Mouse (Mus musculus): ENCODE data around the gene Ncbp2. TPM values are rescaled to one million over a fixed set of nuclear protein-coding genes. Genes with fewer than 3 reads are reported as not detected.
A peak's percentile ranks its signal among the peaks of the same experiment; 100 is the strongest.
"Not testable (repeated sequence)": the region's sequence is repeated elsewhere in the genome, so short reads cannot be mapped to it uniquely, and the experiment has no call there.

Ncbp2 gene
- total and polyA plus RNA-seq, 2 experiments: 8.4 TPM

- TF ChIP-seq POLR2A (IDR thresholded peaks at IDR 0.05; ENCODE audit: extremely low read depth, insufficient read depth, low read length) (no peak), CTCF (IDR thresholded peaks at IDR 0.05; ENCODE audit: low read depth, low read length) (no peak)
- H3K27me3 ChIP-seq (ENCODE audit: control insufficient read depth, insufficient read depth, low read length): peaks cover 13% of the 10 kb centered on the region
Observed at GRCm38 (mm10) chr16:31936568-31936967, 11.7 kb upstream of the Ncbp2 start.

GRCm38 (mm10) chr16:31938856-31939255 is 9.5 kb upstream of the Ncbp2 start:
- Histone ChIP-seq H3K79me2 (ENCODE audit: control insufficient read depth, insufficient read depth, low read length) (no peaks in the 10 kb centered on the region), H3K4me1 (ENCODE audit: control insufficient read depth, insufficient read depth, low read length) (no peaks in the 10 kb centered on the region; the same call in 1 of the 2 replicates), H3K4me3 (ENCODE audit: insufficient read depth, low read depth, low read length) (no peak overlapping the region), H3K36me3 (ENCODE audit: control insufficient read depth, insufficient read depth, low read length) (no peaks in the 10 kb centered on the region), H3K27me3 (ENCODE audit: control insufficient read depth, insufficient read depth, low read length) (peaks cover 9% of the 10 kb centered on the region), H3K9ac (ENCODE audit: low read depth, low read length) (no peak overlapping the region), H3K27ac (replicated peaks; ENCODE audit: insufficient read depth, low read depth, low read length) (no peak overlapping the region)
- TF ChIP-seq POLR2A (IDR thresholded peaks at IDR 0.05; ENCODE audit: extremely low read depth, insufficient read depth, low read length) (no peak), CTCF (IDR thresholded peaks at IDR 0.05; ENCODE audit: low read depth, low read length) (no peak)
- DNase-seq (ENCODE audit: extremely low read depth, low read depth, low spot score): no peak
- 69% methylated on average over 6 of the region's 6 CpGs for WGBS

More at GRCm38 (mm10) chr16:31936568-31936967, 11.7 kb upstream of the Ncbp2 start:
- DNase-seq (ENCODE audit: extremely low read depth, low read depth, low spot score): no peak
- Histone ChIP-seq H3K4me1 (ENCODE audit: control insufficient read depth, insufficient read depth, low read length) (peaks cover 7% of the 10 kb centered on the region), H3K9ac (ENCODE audit: low read depth, low read length) (no peak overlapping the region), H3K27ac (replicated peaks; ENCODE audit: insufficient read depth, low read depth, low read length) (no peak overlapping the region), H3K36me3 (ENCODE audit: control insufficient read depth, insufficient read depth, low read length) (no peaks in the 10 kb centered on the region), H3K4me3 (ENCODE audit: insufficient read depth, low read depth, low read length) (no peak overlapping the region), H3K79me2 (ENCODE audit: control insufficient read depth, insufficient read depth, low read length) (no peaks in the 10 kb centered on the region)
- 87% methylated on average over 4 of the region's 4 CpGs for WGBS

GRCm38 (mm10) chr16:31940586-31940985 is 7.7 kb upstream of the Ncbp2 start:
- Histone ChIP-seq H3K9ac (ENCODE audit: low read depth, low read length) (no peak overlapping the region), H3K27ac (replicated peaks; ENCODE audit: insufficient read depth, low read depth, low read length) (no peak overlapping the region), H3K4me1 (ENCODE audit: control insufficient read depth, insufficient read depth, low read length) (no peaks in the 10 kb centered on the region), H3K79me2 (ENCODE audit: control insufficient read depth, insufficient read depth, low read length) (no peaks in the 10 kb centered on the region), H3K36me3 (ENCODE audit: control insufficient read depth, insufficient read depth, low read length) (no peaks in the 10 kb centered on the region), H3K4me3 (ENCODE audit: insufficient read depth, low read depth, low read length) (no peak overlapping the region), H3K27me3 (ENCODE audit: control insufficient read depth, insufficient read depth, low read length) (0 out of 2 replicates have a peak, but pooled peaks cover under 1% of the 10 kb centered on the region)
- no peak for DNase-seq (ENCODE audit: extremely low read depth, low read depth, low spot score)
- TF ChIP-seq POLR2A (IDR thresholded peaks at IDR 0.05; ENCODE audit: extremely low read depth, insufficient read depth, low read length) (no peak), CTCF (IDR thresholded peaks at IDR 0.05; ENCODE audit: low read depth, low read length) (no peak)
- 68% methylated on average over 2 of the region's 2 CpGs for WGBS

GRCm38 (mm10) chr16:31943980-31944379 is 4.3 kb upstream of the Ncbp2 start:
- no peak overlapping the region for H3K27ac ChIP-seq (replicated peaks; ENCODE audit: insufficient read depth, low read depth, low read length)
- H3K9ac ChIP-seq (ENCODE audit: low read depth, low read length): no peak overlapping the region
- no peaks in the 10 kb centered on the region for H3K36me3 ChIP-seq (ENCODE audit: control insufficient read depth, insufficient read depth, low read length)
- H3K79me2 ChIP-seq (ENCODE audit: control insufficient read depth, insufficient read depth, low read length): peaks cover 15% of the 10 kb centered on the region; the same call in 1 of the 2 replicates
- DNase-seq (ENCODE audit: extremely low read depth, low read depth, low spot score): peak; percentile 38
- TF ChIP-seq POLR2A (IDR thresholded peaks at IDR 0.05; ENCODE audit: extremely low read depth, insufficient read depth, low read length): no peak
- peak; percentile 88 for TF ChIP-seq CTCF (IDR thresholded peaks at IDR 0.05; ENCODE audit: low read depth, low read length)
- no peak overlapping the region for H3K4me3 ChIP-seq (ENCODE audit: insufficient read depth, low read depth, low read length)
- H3K27me3 ChIP-seq (ENCODE audit: control insufficient read depth, insufficient read depth, low read length): no peaks in the 10 kb centered on the region
- 1% methylated on average over 10 of the region's 10 CpGs for WGBS
- peaks cover 8% of the 10 kb centered on the region for H3K4me1 ChIP-seq (ENCODE audit: control insufficient read depth, insufficient read depth, low read length)

GRCm38 (mm10) chr16:31944698-31945255 is 3.5 kb upstream of the Ncbp2 start:
- no peak for DNase-seq (ENCODE audit: extremely low read depth, low read depth, low spot score)
- Histone ChIP-seq H3K9ac (ENCODE audit: low read depth, low read length) (no peak overlapping the region), H3K4me3 (ENCODE audit: insufficient read depth, low read depth, low read length) (no peak overlapping the region), H3K4me1 (ENCODE audit: control insufficient read depth, insufficient read depth, low read length) (peaks cover 8% of the 10 kb centered on the region), H3K27me3 (ENCODE audit: control insufficient read depth, insufficient read depth, low read length) (no peaks in the 10 kb centered on the region), H3K27ac (replicated peaks; ENCODE audit: insufficient read depth, low read depth, low read length) (no peak overlapping the region), H3K79me2 (ENCODE audit: control insufficient read depth, insufficient read depth, low read length) (peaks cover 18% of the 10 kb centered on the region; the same call in 1 of the 2 replicates), H3K36me3 (ENCODE audit: control insufficient read depth, insufficient read depth, low read length) (no peaks in the 10 kb centered on the region)
- no peak for TF ChIP-seq CTCF (IDR thresholded peaks at IDR 0.05; ENCODE audit: low read depth, low read length)
- TF ChIP-seq POLR2A (IDR thresholded peaks at IDR 0.05; ENCODE audit: extremely low read depth, insufficient read depth, low read length): no peak
- 88% methylated on average over 12 of the region's 12 CpGs for WGBS

- Histone ChIP-seq H3K4me1 (ENCODE audit: control insufficient read depth, insufficient read depth, low read length) (peaks cover 8% of the 10 kb centered on the region), H3K79me2 (ENCODE audit: control insufficient read depth, insufficient read depth, low read length) (peaks cover 18% of the 10 kb centered on the region; the same call in 1 of the 2 replicates), H3K27me3 (ENCODE audit: control insufficient read depth, insufficient read depth, low read length) (no peaks in the 10 kb centered on the region), H3K4me3 (ENCODE audit: insufficient read depth, low read depth, low read length) (no peak overlapping the region), H3K9ac (ENCODE audit: low read depth, low read length) (no peak overlapping the region), H3K27ac (replicated peaks; ENCODE audit: insufficient read depth, low read depth, low read length) (no peak overlapping the region), H3K36me3 (ENCODE audit: control insufficient read depth, insufficient read depth, low read length) (no peaks in the 10 kb centered on the region)
- no peak for DNase-seq (ENCODE audit: extremely low read depth, low read depth, low spot score)
- WGBS: 87% methylated on average over 6 of the region's 6 CpGs
- TF ChIP-seq CTCF (IDR thresholded peaks at IDR 0.05; ENCODE audit: low read depth, low read length) (no peak), POLR2A (IDR thresholded peaks at IDR 0.05; ENCODE audit: extremely low read depth, insufficient read depth, low read length) (no peak)
Observed at GRCm38 (mm10) chr16:31945372-31945771, 2.9 kb upstream of the Ncbp2 start.

GRCm38 (mm10) chr16:31945986-31946385 is 2.3 kb upstream of the Ncbp2 start:
- 88% methylated on average over 6 of the region's 6 CpGs for WGBS
- H3K36me3 ChIP-seq (ENCODE audit: control insufficient read depth, insufficient read depth, low read length); H3K9ac ChIP-seq (ENCODE audit: low read depth, low read length); DNase-seq (ENCODE audit: extremely low read depth, low read depth, low spot score); H3K4me1 ChIP-seq (ENCODE audit: control insufficient read depth, insufficient read depth, low read length); H3K27me3 ChIP-seq (ENCODE audit: control insufficient read depth, insufficient read depth, low read length); H3K27ac ChIP-seq (replicated peaks; ENCODE audit: insufficient read depth, low read depth, low read length); H3K4me3 ChIP-seq (ENCODE audit: insufficient read depth, low read depth, low read length): not testable (repeated sequence)
- H3K79me2 ChIP-seq (ENCODE audit: control insufficient read depth, insufficient read depth, low read length): peaks cover 21% of the 10 kb centered on the region; the same call in 1 of the 2 replicates

Data from liver, adult 2 months (tissue).